Mouse (Mus musculus): ENCODE data around the gene CN725425.

CN725425 gene

DNA sequence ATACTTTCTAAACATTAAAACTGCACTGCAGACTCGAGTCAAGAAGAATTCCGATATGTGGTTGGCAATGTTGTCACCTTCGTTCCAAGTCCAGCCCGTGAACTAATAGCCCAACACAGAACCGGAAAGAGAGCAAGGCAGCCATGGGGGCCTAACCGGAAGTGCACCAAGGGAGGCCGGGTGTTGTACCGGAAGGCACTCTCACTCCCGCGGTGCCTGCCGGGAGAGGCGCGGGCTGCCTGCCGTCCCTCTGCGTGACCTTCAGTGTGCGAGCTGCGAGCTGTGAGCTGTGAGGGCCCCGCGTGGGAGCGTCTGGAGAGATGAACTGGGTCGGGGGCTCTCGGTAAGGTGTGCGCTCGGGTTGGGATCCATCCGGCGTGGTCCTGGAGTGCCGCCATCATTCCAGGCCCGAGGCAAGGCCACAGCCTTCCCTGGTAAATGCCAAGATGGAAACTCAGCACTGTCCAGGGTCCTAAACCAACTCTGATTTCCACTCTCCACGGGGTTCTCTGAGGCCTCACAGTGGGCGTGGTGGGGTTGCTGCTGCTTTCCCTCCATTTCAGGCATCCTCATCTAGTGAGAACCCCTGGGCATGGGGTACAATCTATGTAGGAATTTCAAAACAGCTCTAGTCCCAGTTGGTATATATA lies at the start of gene CN725425:
Gene CN725425, plus strand, starts transcription at position 239 of the 650 bp plus-strand sequence.
- DNase-seq (ENCODE audit: low spot score), result no peak

DNA sequence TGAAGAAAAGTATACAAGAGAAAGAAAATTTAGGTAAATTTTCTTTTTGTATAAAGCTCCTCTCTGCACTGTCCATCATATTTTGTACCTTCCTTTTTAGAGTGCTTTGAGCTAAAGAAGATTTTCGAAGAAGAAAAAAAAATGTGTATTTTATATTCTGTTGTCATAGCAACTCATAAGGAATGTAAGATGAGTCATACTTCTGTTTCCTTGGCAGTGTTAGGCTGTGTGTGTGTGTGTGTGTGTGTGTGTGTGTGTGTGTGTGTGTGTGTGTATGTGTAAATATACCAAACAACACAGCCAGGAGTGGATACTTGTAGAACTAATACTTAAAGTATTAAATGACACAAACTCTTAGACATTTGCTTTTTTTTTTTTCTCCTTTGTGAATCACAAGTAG lies 46.7 kb upstream of the CN725425 start:
- no peak for DNase-seq (ENCODE audit: low spot score)

GRCm38 (mm10) chr15:91153311-91153710 lies 46.0 kb upstream of the CN725425 start:
- DNase-seq (ENCODE audit: low spot score), result no peak

DNA sequence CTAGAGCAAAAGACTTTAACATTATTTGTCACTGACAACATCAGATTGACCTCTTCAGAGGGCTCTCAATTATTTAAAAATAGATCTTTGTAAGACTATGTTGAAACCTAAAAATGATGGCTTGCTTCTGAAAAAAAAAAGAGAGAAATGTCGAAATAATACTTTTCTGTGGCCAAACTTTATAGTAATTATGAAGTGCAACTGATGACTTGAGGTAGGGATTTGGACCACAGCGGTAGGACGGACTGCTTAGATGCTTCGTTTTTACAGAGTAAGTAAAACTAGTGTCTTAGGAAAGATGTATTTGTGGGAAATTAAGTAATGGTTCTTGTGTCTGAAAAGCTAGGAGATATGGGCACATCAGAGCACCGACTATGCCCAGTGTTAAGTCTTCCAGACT lies 38.1 kb upstream of the CN725425 start:
- DNase-seq (ENCODE audit: low spot score), result no peak

DNA sequence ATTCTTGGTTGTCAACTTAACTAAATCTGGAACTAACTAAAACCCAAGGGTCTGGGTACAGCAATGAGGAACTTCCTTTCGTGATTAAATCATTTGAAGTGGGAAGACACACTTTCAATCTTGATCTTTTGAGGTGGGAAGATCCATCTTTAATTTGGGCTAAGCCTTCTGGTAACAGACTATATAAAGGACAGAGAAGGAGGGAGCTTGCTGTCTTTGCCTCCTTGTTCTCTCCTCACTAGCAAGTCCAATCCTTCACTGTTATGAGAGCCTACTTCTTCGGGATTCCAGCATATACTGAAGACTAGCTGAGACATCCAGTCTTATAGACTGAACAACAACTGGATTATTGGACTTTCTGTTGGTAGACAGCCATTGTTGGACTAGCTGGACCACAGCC lies 35.8 kb upstream of the CN725425 start:
- no peak for DNase-seq (ENCODE audit: low spot score)

DNA sequence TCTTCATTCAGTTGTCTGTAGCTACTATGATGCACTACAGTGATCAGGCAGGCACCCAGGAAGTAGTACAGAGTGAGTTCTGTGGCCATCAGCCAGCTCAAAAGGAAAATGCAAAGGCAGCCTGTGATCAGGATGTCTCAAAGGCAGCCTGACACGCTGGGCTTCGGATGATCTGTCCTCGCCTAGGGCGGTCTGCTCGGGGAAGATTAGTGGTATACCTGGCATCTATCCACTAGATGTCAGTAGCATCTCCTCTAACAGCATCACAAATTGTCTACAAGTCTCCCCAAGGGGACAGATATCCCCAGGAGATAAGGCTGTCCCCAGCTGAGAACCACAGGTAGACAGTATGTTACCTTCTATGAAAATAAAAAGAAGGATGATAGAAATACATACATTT lies 34.3 kb upstream of the CN725425 start:
- DNase-seq (ENCODE audit: low spot score), result no peak

- no peak for DNase-seq (ENCODE audit: low spot score)
Observed at GRCm38 (mm10) chr15:91167850-91168562, 31.3 kb upstream of the CN725425 start.

GRCm38 (mm10) chr15:91170602-91171328 lies 28.5 kb upstream of the CN725425 start:
- no peak for DNase-seq (ENCODE audit: low spot score)

GRCm38 (mm10) chr15:91171332-91171731 lies 28.0 kb upstream of the CN725425 start:
- DNase-seq (ENCODE audit: low spot score), result no peak

- no peak for DNase-seq (ENCODE audit: low spot score)
Observed at GRCm38 (mm10) chr15:91172193-91172592, 27.1 kb upstream of the CN725425 start.

DNA sequence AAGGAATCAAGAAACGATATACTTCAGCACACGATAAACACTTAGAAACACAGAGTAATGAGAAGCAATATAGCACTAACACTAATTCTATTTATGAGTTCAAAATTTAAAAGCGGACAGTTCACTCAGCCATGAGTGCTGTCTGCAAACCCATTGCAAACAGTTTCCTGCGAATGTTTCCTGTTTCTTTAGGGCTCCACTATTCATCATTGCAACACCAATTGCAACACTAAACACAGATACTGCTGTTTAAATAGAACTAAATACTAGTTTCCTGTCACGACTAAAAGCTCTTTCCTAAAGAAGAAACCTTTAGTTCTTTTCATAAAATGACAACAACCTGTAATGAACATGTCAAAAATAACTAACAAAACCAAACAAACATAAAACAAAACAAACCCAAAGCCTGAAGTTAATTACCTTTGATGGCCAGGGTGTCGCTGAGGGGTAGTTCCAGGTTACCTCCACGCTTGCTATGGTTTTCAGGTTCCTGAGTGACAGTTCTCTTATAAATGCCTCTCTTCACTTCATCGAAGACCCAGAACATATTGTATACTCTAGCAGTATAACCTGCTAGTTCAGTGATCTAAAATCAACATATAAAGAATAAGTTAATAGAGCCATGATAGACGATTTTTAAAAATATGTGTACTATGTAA lies 20.5 kb upstream of the CN725425 start:
- DNase-seq (ENCODE audit: low spot score), result no peak

DNA sequence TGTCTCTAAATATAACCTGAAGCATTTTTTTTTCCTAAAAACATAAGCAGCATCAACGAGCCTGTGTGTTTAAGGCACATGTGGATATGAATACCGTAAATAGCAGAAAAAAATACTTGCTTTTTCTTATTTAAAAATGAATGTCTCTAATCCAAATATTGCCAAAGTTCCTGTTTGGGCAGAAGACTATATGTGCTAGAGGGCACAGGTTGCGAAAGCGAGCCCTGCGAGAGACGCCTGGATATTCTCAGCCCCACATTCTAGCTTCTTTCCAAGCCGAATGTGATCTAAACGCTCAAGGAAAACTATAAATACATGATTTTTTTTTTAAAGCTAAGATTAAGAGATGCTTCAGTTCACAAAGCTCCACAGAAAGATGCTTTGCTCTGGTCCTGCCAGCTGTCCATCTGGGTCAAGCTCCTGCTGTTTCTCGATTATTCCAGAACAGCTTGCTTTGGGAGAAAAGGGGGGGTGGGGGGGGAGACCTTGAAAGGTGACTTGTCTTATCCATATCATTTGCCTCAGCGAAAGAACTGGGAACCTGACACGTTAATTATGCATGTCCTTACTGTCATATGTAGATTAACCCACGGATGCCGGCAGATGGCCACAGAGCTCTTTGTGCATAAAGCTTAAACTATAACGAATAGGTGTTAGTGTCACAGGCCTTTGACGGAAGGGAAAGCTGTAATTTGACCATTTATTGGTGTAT lies 19.2 kb upstream of the CN725425 start:
- no peak for DNase-seq (ENCODE audit: low spot score)

GRCm38 (mm10) chr15:91186358-91186757 lies 12.9 kb upstream of the CN725425 start:
- DNase-seq (ENCODE audit: low spot score), result no peak

- no peak for DNase-seq (ENCODE audit: low spot score)
Observed at GRCm38 (mm10) chr15:91190026-91190425, 9.3 kb upstream of the CN725425 start.

DNA sequence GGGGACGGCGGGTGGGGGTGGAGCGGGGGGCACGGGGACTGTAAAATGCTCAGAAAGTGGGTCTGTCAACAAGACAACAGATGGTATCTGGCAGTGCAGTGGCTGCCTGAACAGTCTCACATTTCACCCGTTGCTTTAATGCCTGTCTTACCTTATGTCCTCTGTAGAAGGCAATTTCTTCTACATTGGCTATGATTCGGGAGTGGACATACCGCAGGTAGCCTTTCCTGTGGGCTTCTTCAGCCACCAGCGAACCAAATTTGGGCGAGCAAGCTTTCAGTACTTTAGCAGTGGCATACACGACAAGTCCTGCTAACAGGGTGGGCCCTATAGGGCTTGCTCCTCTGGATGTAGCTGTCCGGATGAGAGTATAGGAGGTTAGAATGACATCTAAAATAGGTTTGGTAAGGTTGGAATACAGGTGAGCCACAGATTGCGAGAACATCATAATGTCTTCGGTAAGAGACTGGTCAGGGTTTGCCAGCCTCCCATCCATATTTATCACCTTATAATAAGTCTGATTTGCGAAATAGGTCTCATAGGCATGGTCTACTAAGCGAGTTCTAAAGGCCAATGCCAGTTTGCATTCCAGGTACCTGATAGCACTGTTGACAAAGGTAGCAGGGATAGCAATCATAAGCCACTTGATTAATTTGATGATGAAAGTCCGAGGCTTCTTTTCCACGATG lies 8.6 kb upstream of the CN725425 start:
- no peak for DNase-seq (ENCODE audit: low spot score)

- no peak for DNase-seq (ENCODE audit: low spot score)
Observed at GRCm38 (mm10) chr15:91191412-91192222, 7.7 kb upstream of the CN725425 start, which contains the start of gene Abcd2. Gene Abcd2, minus strand, starts transcription at chr15:91191799.

- DNase-seq (ENCODE audit: low spot score), result no peak
Observed at GRCm38 (mm10) chr15:91192223-91192598, 7.1 kb upstream of the CN725425 start.

DNA sequence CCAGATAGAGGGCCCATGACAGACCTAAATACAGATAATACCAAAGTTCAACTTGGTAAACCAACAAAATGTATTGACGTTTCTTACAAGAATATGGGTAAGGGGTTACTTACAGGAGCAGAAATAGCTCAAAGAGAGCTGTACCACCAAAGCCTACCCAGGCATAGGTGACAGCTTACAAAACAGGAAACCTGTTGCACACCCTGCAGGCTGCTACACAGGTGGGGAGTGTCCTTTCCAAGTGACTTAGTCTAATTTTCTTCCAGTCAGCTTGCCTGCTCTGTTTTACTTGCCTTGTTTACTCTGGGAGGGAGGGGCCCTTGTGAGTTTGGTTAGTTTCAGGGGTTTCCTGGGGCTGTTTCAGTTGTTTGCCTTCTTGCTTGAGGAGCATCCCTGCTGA lies 1.5 kb downstream of the CN725425 start:
- no peak for DNase-seq (ENCODE audit: low spot score)

DNA sequence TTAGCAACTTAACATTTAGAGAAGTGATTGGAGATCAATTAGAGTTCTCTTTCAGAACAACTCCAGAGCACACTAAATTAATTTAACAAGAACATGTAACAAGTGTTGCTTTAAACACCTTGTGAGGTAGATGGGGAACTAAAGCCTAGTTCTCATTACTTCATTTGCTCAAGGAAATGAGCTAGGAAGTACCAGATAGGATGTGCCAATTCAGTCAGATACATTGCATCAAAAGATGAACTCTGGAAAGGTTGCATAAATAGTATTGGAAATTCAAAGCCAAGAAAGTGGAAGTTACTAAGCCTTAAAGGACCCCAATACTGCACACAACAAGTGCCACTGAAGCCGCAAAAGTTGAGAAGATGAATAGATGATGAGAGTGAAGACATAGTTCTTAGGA lies 3.2 kb downstream of the CN725425 start:
- DNase-seq (ENCODE audit: low spot score), result no peak

- no peak for DNase-seq (ENCODE audit: low spot score)
Observed at GRCm38 (mm10) chr15:91203521-91203920, 4.2 kb downstream of the CN725425 start.
